Comparison of ENCODE assay signal across 13 mouse cellular contexts in the genomic region with DNA sequence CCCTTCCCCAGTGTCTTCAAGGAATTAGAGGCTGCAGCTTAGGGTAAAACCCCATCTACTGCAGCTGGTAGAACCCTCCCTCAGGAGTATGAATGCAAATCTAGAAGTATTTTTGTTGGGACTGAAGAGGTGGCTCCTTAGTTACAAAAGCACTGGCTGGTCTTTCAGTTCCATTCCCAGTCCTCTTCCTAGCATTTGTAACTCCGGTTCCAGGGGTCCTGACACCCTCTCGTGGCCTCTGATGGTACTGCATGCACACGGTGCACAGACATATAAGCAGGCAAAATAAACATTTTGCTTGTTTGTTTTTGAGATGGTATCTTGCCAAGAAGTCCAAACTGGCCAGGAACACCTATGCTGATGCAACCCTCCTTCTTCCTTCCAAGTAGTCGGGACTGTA. TPM values are rescaled to one million over a fixed set of nuclear protein-coding genes. Genes with fewer than 3 reads are reported as not detected.
DNase-seq lines count a peak whose midpoint lies in the region; ATAC-seq and TF ChIP-seq lines count a peak whose summit lies in the region.
"Had no signal": no experiment of that assay in that cellular context is flagged by ENCODE, and none has a peak within 500 bp of the region (broad histone marks: within the 10 kb centered on the region; RNA-seq: fewer than 3 reads in every experiment).

No protein-coding gene starts in this region.

- H3K9ac ChIP-seq in heart, postnatal 0 days (replicated peaks; ENCODE audit: low read depth, low read length) = no peak overlapping the region
- no peak overlapping the region for H3K9ac ChIP-seq in lung, embryonic 14.5 days
- no peak overlapping the region for H3K9ac ChIP-seq in MEL (ENCODE audit: control insufficient read depth, low read depth, low read length, poor library complexity, severe bottlenecking)
- H3K9ac ChIP-seq: liver, embryonic 13.5 days had no signal

- 60% methylated on average over 4 of the region's 4 CpGs for WGBS in heart, postnatal 0 days
- 59% methylated on average over 4 of the region's 4 CpGs for WGBS in lung, embryonic 14.5 days

- H3K4me1 ChIP-seq in heart, postnatal 0 days (ENCODE audit: control insufficient read depth, insufficient read depth) = no peaks in the 10 kb centered on the region
- no peaks in the 10 kb centered on the region for H3K4me1 ChIP-seq in lung, embryonic 14.5 days (ENCODE audit: insufficient read depth)
- no peaks in the 10 kb centered on the region for H3K4me1 ChIP-seq in MEL (ENCODE audit: control insufficient read depth in 1 of 2, insufficient read depth in 2 of 2, low read length in 2 of 2)
- no peaks in the 10 kb centered on the region for H3K4me1 ChIP-seq in embryonic fibroblast, embryonic 13.5 days (ENCODE audit: control insufficient read depth, insufficient read depth, low read length)
- H3K4me1 ChIP-seq: heart, embryonic 10.5 days; liver, embryonic 13.5 days; megakaryocyte, embryonic 14.5 days had no signal

- no peaks in the 10 kb centered on the region; the same call in 1 of the 2 replicates for H3K9me3 ChIP-seq in heart, postnatal 0 days (replicated peaks; ENCODE audit: control insufficient read depth, low read length)
- no peaks in the 10 kb centered on the region for H3K9me3 ChIP-seq in lung, embryonic 14.5 days (ENCODE audit: low read depth, low read length)
- no peaks in the 10 kb centered on the region for H3K9me3 ChIP-seq in MEL (replicated peaks; ENCODE audit: insufficient read depth, low read length)
- H3K9me3 ChIP-seq: heart, embryonic 10.5 days; liver, embryonic 13.5 days had no signal

- no peak overlapping the region for H3K27ac ChIP-seq in heart, postnatal 0 days (ENCODE audit: low read depth)
- no peak overlapping the region for H3K27ac ChIP-seq in lung, embryonic 14.5 days (ENCODE audit: low read depth)
- H3K27ac ChIP-seq in MEL (ENCODE audit: control insufficient read depth, low read depth, low read length) = no peak overlapping the region
- H3K27ac ChIP-seq in embryonic fibroblast, embryonic 13.5 days (ENCODE audit: insufficient read depth, low read length) = no peak overlapping the region
- H3K27ac ChIP-seq: heart, embryonic 10.5 days; liver, embryonic 13.5 days had no signal

- no peaks in the 10 kb centered on the region for H3K79me2 ChIP-seq in MEL (ENCODE audit: control insufficient read depth, insufficient read depth, low read length, poor library complexity)

- TF ChIP-seq POLR2A in MEL (IDR thresholded peaks at IDR 0.05; ENCODE audit: control insufficient read depth in 1 of 2, insufficient read depth in 1 of 2, low read depth in 1 of 2, low read length in 2 of 2, poor library complexity in 1 of 2) = no peak
- TF ChIP-seq POLR2A in embryonic fibroblast, embryonic 13.5 days (IDR thresholded peaks at IDR 0.05; ENCODE audit: low read depth, low read length) = no peak

- intact Hi-C loops in heart, postnatal 10 days (cut with DNase I) = no loop called here

- H3K4me2 ChIP-seq in heart, postnatal 0 days (ENCODE audit: low read depth, low read length) = no peak overlapping the region
- no peak overlapping the region for H3K4me2 ChIP-seq in lung, embryonic 14.5 days
- H3K4me2 ChIP-seq: liver, embryonic 13.5 days had no signal

- no peaks in the 10 kb centered on the region for H3K27me3 ChIP-seq in heart, postnatal 0 days (ENCODE audit: control insufficient read depth, insufficient read depth, low read length)
- H3K27me3 ChIP-seq in lung, embryonic 14.5 days (ENCODE audit: insufficient read depth, low read length) = no peaks in the 10 kb centered on the region
- H3K27me3 ChIP-seq in MEL (ENCODE audit: control insufficient read depth in 1 of 2, insufficient read depth in 2 of 2, low read length in 2 of 2) = no peaks in the 10 kb centered on the region
- H3K27me3 ChIP-seq: liver, embryonic 13.5 days had no signal

- no peak for TF ChIP-seq EP300 in heart, postnatal 0 days (IDR thresholded peaks at IDR 0.05; ENCODE audit: low read depth)
- TF ChIP-seq EP300 in MEL (IDR thresholded peaks at IDR 0.05; ENCODE audit: low read depth in 1 of 2, low read length in 2 of 2) = no peak

- H3K4me3 ChIP-seq in heart, postnatal 0 days (ENCODE audit: low read depth, low read length) = no peak overlapping the region
- no peak overlapping the region for H3K4me3 ChIP-seq in lung, embryonic 14.5 days (ENCODE audit: low read depth, low read length)
- H3K4me3 ChIP-seq in MEL (ENCODE audit: control insufficient read depth in 1 of 2, insufficient read depth in 1 of 2, low read depth in 2 of 2, low read length in 2 of 2) = no peak overlapping the region
- H3K4me3 ChIP-seq in embryonic fibroblast, embryonic 13.5 days (ENCODE audit: insufficient read depth, low read length) = no peak overlapping the region
- H3K4me3 ChIP-seq: heart, embryonic 10.5 days; liver, embryonic 13.5 days; megakaryocyte, embryonic 14.5 days had no signal

- H3K36me3 ChIP-seq in heart, postnatal 0 days (replicated peaks; ENCODE audit: control insufficient read depth, insufficient read depth, low read length) = no peaks in the 10 kb centered on the region
- H3K36me3 ChIP-seq in lung, embryonic 14.5 days (ENCODE audit: insufficient read depth) = no peaks in the 10 kb centered on the region
- H3K36me3 ChIP-seq in MEL (ENCODE audit: control insufficient read depth in 1 of 2, insufficient read depth in 2 of 2, low read length in 2 of 2) = no peaks in the 10 kb centered on the region
- H3K36me3 ChIP-seq: heart, embryonic 10.5 days; liver, embryonic 13.5 days had no signal

- DNase-seq in heart, postnatal 0 days (ENCODE audit: low spot score) = no peak
- no peak for DNase-seq in heart, postnatal 10 days
- peak; percentile 27 for DNase-seq in lung, embryonic 14.5 days
- DNase-seq in lung, postnatal 10 days = no peak
- DNase-seq in MEL (ENCODE audit: low read depth, low spot score) = peak; percentile 15
- DNase-seq in urinary bladder, adult 18-20 months (ENCODE audit: low spot score in 2 of 2) = no peak
- DNase-seq in kidney, adult 8-10 months = no peak
- DNase-seq: cerebellum, adult 11 months; liver, embryonic 13.5 days; spleen, adult 18-20 months had no signal

- TF ChIP-seq CTCF in heart, postnatal 0 days (IDR thresholded peaks at IDR 0.05; ENCODE audit: low read depth) = peak; percentile 34; the same call in 1 of the 2 replicates
- TF ChIP-seq CTCF in lung, embryonic 14.5 days (IDR thresholded peaks at IDR 0.05; ENCODE audit: low read depth) = peak; percentile 65
- peak; percentile 41 to 59 (median 42) for TF ChIP-seq CTCF in MEL (IDR thresholded peaks at IDR 0.05 in 2 of 3, conservative IDR thresholded peaks at IDR 0.05 in 1 of 3; ENCODE audit: control insufficient read depth in 1 of 3, insufficient read depth in 1 of 3, low read depth in 2 of 3, low read length in 3 of 3, poor library complexity in 1 of 3, severe bottlenecking in 1 of 3)
- TF ChIP-seq CTCF in embryonic fibroblast, embryonic 13.5 days (IDR thresholded peaks at IDR 0.05; ENCODE audit: borderline replicate concordance, insufficient read depth, low read length) = 0 out of 2 replicates have a peak, but pooled peaks have one; percentile 11

- no peak for ATAC-seq in heart, postnatal 0 days (ENCODE audit: insufficient read depth, low read depth)
- ATAC-seq in lung, embryonic 14.5 days (ENCODE audit: insufficient read depth) = no peak

- TF ChIP-seq RAD21 in MEL (IDR thresholded peaks at IDR 0.05; ENCODE audit: low read depth, low read length) = peak; percentile 4

TF ChIP-seq in MEL, 35 proteins besides CTCF, POLR2A, EP300 and RAD21:
- no peak for TF ChIP-seq NRF1 (IDR thresholded peaks at IDR 0.05; ENCODE audit: insufficient read depth, low read depth, low read length, poor library complexity, severe bottlenecking)
- no peak for TF ChIP-seq ELF1 (IDR thresholded peaks at IDR 0.05; ENCODE audit: low read depth, low read length)
- peak; percentile 38 for TF ChIP-seq SMC3 (IDR thresholded peaks at IDR 0.05; ENCODE audit: low read depth, low read length)
- no peak for TF ChIP-seq ZKSCAN1 (IDR thresholded peaks at IDR 0.05; ENCODE audit: low read depth, low read length)
- TF ChIP-seq SIN3A (IDR thresholded peaks at IDR 0.05; ENCODE audit: low read length) = no peak
- TF ChIP-seq RCOR1 (IDR thresholded peaks at IDR 0.05; ENCODE audit: low read depth, low read length) = no peak

RNA-seq across cellular contexts. Expression of a gene that starts 23.4 kb away (rescaled TPM):
- 5.3 and 23.2 TPM in 2 replicates for total RNA-seq in heart, postnatal 0 days (2014; rRNA removed; ENCODE audit: low replicate concordance)
- polyA plus RNA-seq in heart, postnatal 0 days (2015; fragmentation: Nextera tagmentation; extraction: Ambion mirVana) = 4.6 and 4.8 TPM in 2 replicates
- 10 to 100 TPM; 21.3 to 22.2 TPM for total RNA-seq in heart, postnatal 10 days (2021)
- polyA plus RNA-seq in lung, embryonic 14.5 days (2014; fragmentation: Nextera tagmentation; extraction: Ambion mirVana) = 9.1 and 10.5 TPM in 2 replicates
- total RNA-seq in MEL (2012; rRNA removed) = 0.03 and 0.04 TPM in 2 replicates
- polyA plus RNA-seq in MEL (2012; ENCODE audit: insufficient read depth in 1 of 2, insufficient read length in 2 of 2, low read depth in 1 of 2, low replicate concordance in 2 of 2, missing spikeins in 1 of 2) = not detected
- polyA plus RNA-seq in embryonic fibroblast, embryonic 13.5 days (2011; ENCODE audit: insufficient read length, low read depth, missing spikeins) = 22.7 and 23.6 TPM in 2 replicates

Comparison
In these comparisons a context has a peak if more than half of its experiments do, and no peak if none do; other contexts are left out.
1. DNase-seq: peak in lung, embryonic 14.5 days (single experiment) and MEL (single experiment); none in heart, postnatal 0 days (single experiment), heart, postnatal 10 days (0 of 2), lung, postnatal 10 days (single experiment), urinary bladder, adult 18-20 months (0 of 2) and kidney, adult 8-10 months (0 of 2).
2. CTCF ChIP-seq: peak in every context shown above with its lines; median percentile 65 in lung, embryonic 14.5 days; 42 in MEL; 34 in heart, postnatal 0 days; 11 in embryonic fibroblast, embryonic 13.5 days.